Mouse (Mus musculus) testis, adult 2 months (tissue): ENCODE data around the gene Cdca5.

Experiments
- CTCF ChIP-seq: fragments of 200-500 bp; IDR thresholded peaks from 2 replicates; pipeline ENCODE4 v1.5.1; 2012; ENCODE audit warnings: low read depth, mild to moderate bottlenecking, inconsistent platforms, low read length, moderate library complexity; ENCODE audit not compliant: control insufficient read depth, insufficient read depth, insufficient replicate concordance
- POLR2A ChIP-seq: fragments of 200-500 bp; IDR thresholded peaks from 2 replicates; pipeline ENCODE4 v1.6.1; 2012; ENCODE audit warnings: low read depth, mild to moderate bottlenecking, inconsistent platforms, low read length, moderate library complexity; ENCODE audit not compliant: control insufficient read depth

- no peak for TF ChIP-seq CTCF
- TF ChIP-seq POLR2A = no peak
Measured at GRCm38 (mm10) chr19:6105586-6105985, 20.8 kb downstream of the Cdca5 start, which contains the start of gene Naaladl1.
